Mouse (Mus musculus): ENCODE measurements around the gene Gm20388.

- TF ChIP-seq POLR2A (IDR thresholded peaks at IDR 0.05; ENCODE audit: insufficient read depth, low read length) (no peak), CTCF (IDR thresholded peaks at IDR 0.05; ENCODE audit: low read depth, low read length) (no peak)
These were observed 1883.5 kb downstream of the Gm20388 start for GRCm38 (mm10) chr8:121794151-121794550.

All from ES-Bruce4 (cell line).